Mouse (Mus musculus) T-cell, adult 66 days (primary cell): Measurements from ENCODE around the gene Ak9. TPM values are rescaled to one million over a fixed set of nuclear protein-coding genes. Genes with fewer than 3 reads are reported as not detected.

Experiments
- total RNA-seq, 2 experiments: library from RNA; stranded (reverse); gene quantifications; 3 replicates in 1 of 2; 4 replicates in 1 of 2; pipeline ENCODE4 v1.2.4; 2023

The Ak9 gene
- under 1 TPM in 1 of 2 experiments, not detected in 1; 0.12 TPM for total RNA-seq

GRCm38 (mm10) chr10:41303639-41304444, at the start of gene Ak9:
Gene Ak9, plus strand, starts transcription at chr10:41303980.

GRCm38 (mm10) chr10:41302689-41303431, 920 bp upstream of the Ak9 start, which contains the start of gene Fig4:
Gene Fig4, minus strand, starts transcription at chr10:41303260.

GRCm38 (mm10) chr10:41450137-41450670, 146.4 kb downstream of the Ak9 start, which contains the start of gene Zbtb24:
Gene Zbtb24, plus strand, starts transcription at chr10:41450383.

GRCm38 (mm10) chr10:41476171-41477017, 172.6 kb downstream of the Ak9 start, which contains the start of gene Mical1:
Gene Mical1, plus strand, starts transcription at chr10:41476314.

Other genes with a start within 250 kb of the Ak9 start
- not detected for gene Gpr6, start 231.7 kb upstream of the Ak9 start, total RNA-seq
- 10 to 100 TPM; 17.5 to 17.8 TPM for gene Fig4, start 720 bp upstream of the Ak9 start, total RNA-seq
- 10 to 100 TPM; 41.0 to 43.2 TPM for gene Zbtb24, start 146.4 kb downstream of the Ak9 start, total RNA-seq
- 100 to 1,000 TPM; 206 to 213 TPM for gene Mical1, start 172.3 kb downstream of the Ak9 start, total RNA-seq
- 10 to 100 TPM; 16.8 to 19.2 TPM for gene Smpd2, start 186.4 kb downstream of the Ak9 start, total RNA-seq
- gene Ppil6, start 186.5 kb downstream of the Ak9 start, total RNA-seq, result under 1 TPM in 1 of 2 experiments, not detected in 1; 0.56 TPM
- 100 to 1,000 TPM; 259 to 304 TPM for gene Cd164, start 215.4 kb downstream of the Ak9 start, total RNA-seq